ENCODE assay signal across 13 mouse cellular contexts in genomic region chr11:12319318-12319717, GRCm38 (mm10).
DNase-seq lines count a peak whose midpoint lies in the region; ATAC-seq lines count a peak whose summit lies in the region.
"Had no signal": no experiment of that assay in that cellular context is flagged by ENCODE, and none has a peak within 500 bp of the region (broad histone marks: within the 10 kb centered on the region; RNA-seq: fewer than 3 reads in every experiment).

No protein-coding gene starts in this region.

- ATAC-seq in heart, embryonic 12.5 days (ENCODE audit: insufficient number of reproducible peaks, low FRiP score) = peak; percentile 73
- ATAC-seq: CD4-positive, CD25-positive, alpha-beta regulatory T cell, adult 4 months; hindbrain, embryonic 16.5 days had no signal

- H3K27me3 ChIP-seq in heart, embryonic 12.5 days (replicated peaks) = no peaks in the 10 kb centered on the region

- H3K36me3 ChIP-seq in heart, embryonic 12.5 days = no peaks in the 10 kb centered on the region

- intact Hi-C loops in gastrocnemius, postnatal 14 days (cut with DNase I; ENCODE audit: low total_unique reads) = no loop called here

- H3K9ac ChIP-seq in heart, embryonic 12.5 days = no peak overlapping the region

- H3K4me3 ChIP-seq in heart, embryonic 12.5 days = no peak overlapping the region

- H3K27ac ChIP-seq in heart, embryonic 12.5 days (ENCODE audit: poor library complexity, severe bottlenecking) = no peak overlapping the region; the same call in 1 of the 2 replicates

- no peak overlapping the region for H3K4me2 ChIP-seq in heart, embryonic 12.5 days
- H3K4me2 ChIP-seq: midbrain, embryonic 11.5 days had no signal

- peaks cover 13% of the 10 kb centered on the region for H3K4me1 ChIP-seq in heart, embryonic 12.5 days (replicated peaks)

- no peak for DNase-seq in heart, adult 11 months
- peak; percentile 7 to 22 for DNase-seq in kidney, postnatal 4 days
- DNase-seq in kidney, postnatal 25 days = no peak
- DNase-seq in cerebellum, adult 18-20 months = peak; percentile 38 to 45
- DNase-seq in cerebellum, postnatal 10 days = peak; percentile 44 to 52
- no peak for DNase-seq in gastrocnemius, postnatal 14 days
- DNase-seq: adrenal gland, postnatal 25 days; kidney, adult 8-10 months; thymus, adult 2 months had no signal

- WGBS in heart, embryonic 12.5 days = 64% methylated on average over 3 of the region's 3 CpGs

- H3K9me3 ChIP-seq in heart, embryonic 12.5 days (replicated peaks) = no peaks in the 10 kb centered on the region

Comparison
In these comparisons a context has a peak if more than half of its experiments do, and no peak if none do; other contexts are left out.
1. DNase-seq: peak in kidney, postnatal 4 days (2 of 2), cerebellum, adult 18-20 months (2 of 2) and cerebellum, postnatal 10 days (2 of 2); none in heart, adult 11 months (single experiment), kidney, postnatal 25 days (0 of 2) and gastrocnemius, postnatal 14 days (single experiment).